Mouse (Mus musculus) heart, adult 2 months (tissue): ENCODE results near the gene Nucks1.

Experiments used
- CTCF ChIP-seq: fragments of 200-600 bp; IDR thresholded peaks from 2 replicates; pipeline ENCODE4 v1.8.1; 2022; ENCODE audit warnings: antibody characterized with exemption, mild to moderate bottlenecking, moderate library complexity
- EP300 ChIP-seq: fragments of 200-500 bp; IDR thresholded peaks from 2 replicates; pipeline ENCODE4 v1.6.1; 2011; ENCODE audit warnings: low read depth, low read length, control low read depth; ENCODE audit not compliant: insufficient read depth
- POLR2A ChIP-seq: fragments of 200-500 bp; IDR thresholded peaks from 2 replicates; pipeline ENCODE4 v1.6.1; 2011; ENCODE audit warnings: mild to moderate bottlenecking, low read depth, low read length, control low read depth; ENCODE audit not compliant: insufficient read depth

GRCm38 (mm10) chr1:131886641-131887040 is 23.7 kb upstream of the Nucks1 start:
- TF ChIP-seq CTCF (no peak), POLR2A (no peak), EP300 (no peak)
